28 mouse cellular contexts compared by ENCODE assay signal in genomic region chr14:10006278-10006677, GRCm38 (mm10).
DNase-seq lines count a peak whose midpoint lies in the region; ATAC-seq and TF ChIP-seq lines count a peak whose summit lies in the region.
"Had no signal": no experiment of that assay in that cellular context is flagged by ENCODE, and none has a peak within 500 bp of the region (broad histone marks: within the 10 kb centered on the region; RNA-seq: fewer than 3 reads in every experiment).

No protein-coding gene starts in this region.

- H3K4me2 ChIP-seq in heart, postnatal 0 days (ENCODE audit: low read depth, low read length) = no peak overlapping the region
- H3K4me2 ChIP-seq in embryonic facial prominence, embryonic 14.5 days (ENCODE audit: low read depth, low read length) = no peak overlapping the region
- H3K4me2 ChIP-seq in kidney, embryonic 14.5 days (replicated peaks; ENCODE audit: low read depth, low read length) = no peak overlapping the region
- H3K4me2 ChIP-seq: embryonic facial prominence, embryonic 12.5 days; forebrain, embryonic 12.5 days; heart, embryonic 12.5 days; hindbrain, embryonic 14.5 days; limb, embryonic 12.5 days; liver, embryonic 12.5 days; midbrain, embryonic 15.5 days; neural tube, embryonic 12.5 days; stomach, embryonic 15.5 days had no signal

- 53% methylated on average over 5 of the region's 5 CpGs for WGBS in heart, postnatal 0 days
- WGBS in embryonic facial prominence, embryonic 14.5 days = 40% methylated on average over 5 of the region's 5 CpGs
- whole genome bisulfite sequencing in kidney, embryonic 14.5 days = 45% methylated on average over 5 of the region's 5 CpGs

- no peak for ATAC-seq in heart, postnatal 0 days (ENCODE audit: insufficient read depth, low read depth)
- ATAC-seq in embryonic facial prominence, embryonic 14.5 days (ENCODE audit: low read depth) = no peak
- ATAC-seq in kidney, embryonic 14.5 days (ENCODE audit: low FRiP score, low TSS enrichment) = no peak
- ATAC-seq: liver, embryonic 12.5 days; midbrain, embryonic 15.5 days had no signal

- TF ChIP-seq EP300 in heart, postnatal 0 days (IDR thresholded peaks at IDR 0.05; ENCODE audit: low read depth) = no peak

- no peak overlapping the region for H3K27ac ChIP-seq in heart, postnatal 0 days (ENCODE audit: low read depth)
- H3K27ac ChIP-seq in embryonic facial prominence, embryonic 14.5 days (replicated peaks; ENCODE audit: low read depth, low read length) = no peak overlapping the region
- H3K27ac ChIP-seq in kidney, embryonic 14.5 days (ENCODE audit: low read depth, low read length) = no peak overlapping the region
- H3K27ac ChIP-seq: embryonic facial prominence, embryonic 12.5 days; forebrain, embryonic 12.5 days; hindbrain, embryonic 14.5 days; layer of hippocampus, adult 2 months; limb, embryonic 12.5 days; liver, embryonic 12.5 days; midbrain, embryonic 15.5 days; neural tube, embryonic 12.5 days; stomach, embryonic 15.5 days had no signal

- intact Hi-C loops in heart, postnatal 10 days (cut with DNase I) = no loop called here
- intact Hi-C loops in left cerebral cortex, postnatal 14 days (cut with DNase I) = no loop called here

- H3K9me3 ChIP-seq in heart, postnatal 0 days (replicated peaks; ENCODE audit: control insufficient read depth, low read length) = no peaks in the 10 kb centered on the region
- no peaks in the 10 kb centered on the region for H3K9me3 ChIP-seq in embryonic facial prominence, embryonic 14.5 days (ENCODE audit: control insufficient read depth, low read length)
- no peaks in the 10 kb centered on the region for H3K9me3 ChIP-seq in kidney, embryonic 14.5 days (ENCODE audit: control insufficient read depth, low read length)
- H3K9me3 ChIP-seq: embryonic facial prominence, embryonic 12.5 days; forebrain, embryonic 12.5 days; heart, embryonic 12.5 days; limb, embryonic 12.5 days; liver, embryonic 12.5 days; midbrain, embryonic 15.5 days; neural tube, embryonic 12.5 days; stomach, embryonic 15.5 days had no signal

- H3K27me3 ChIP-seq in heart, postnatal 0 days (ENCODE audit: control insufficient read depth, insufficient read depth, low read length) = no peaks in the 10 kb centered on the region
- H3K27me3 ChIP-seq in embryonic facial prominence, embryonic 14.5 days (replicated peaks; ENCODE audit: control insufficient read depth, insufficient read depth, low read length) = no peaks in the 10 kb centered on the region
- H3K27me3 ChIP-seq in kidney, embryonic 14.5 days (ENCODE audit: control insufficient read depth, insufficient read depth, low read length) = no peaks in the 10 kb centered on the region
- H3K27me3 ChIP-seq: embryonic facial prominence, embryonic 12.5 days; forebrain, embryonic 12.5 days; heart, embryonic 12.5 days; limb, embryonic 12.5 days; liver, embryonic 12.5 days; midbrain, embryonic 15.5 days; neural tube, embryonic 12.5 days; stomach, embryonic 15.5 days had no signal

- H3K4me3 ChIP-seq in heart, postnatal 0 days (ENCODE audit: low read depth, low read length) = no peak overlapping the region
- no peak overlapping the region for H3K4me3 ChIP-seq in embryonic facial prominence, embryonic 14.5 days (ENCODE audit: low read depth, low read length)
- H3K4me3 ChIP-seq in kidney, embryonic 14.5 days (ENCODE audit: low read length) = no peak overlapping the region
- H3K4me3 ChIP-seq: embryonic facial prominence, embryonic 12.5 days; erythroblast, embryonic 14.5 days; forebrain, embryonic 12.5 days; heart, embryonic 12.5 days; layer of hippocampus, adult 2 months; limb, embryonic 12.5 days; liver, embryonic 12.5 days; midbrain, embryonic 15.5 days; neural tube, embryonic 12.5 days; stomach, embryonic 15.5 days had no signal

- H3K4me1 ChIP-seq in heart, postnatal 0 days (ENCODE audit: control insufficient read depth, insufficient read depth) = no peaks in the 10 kb centered on the region
- no peaks in the 10 kb centered on the region for H3K4me1 ChIP-seq in embryonic facial prominence, embryonic 14.5 days (ENCODE audit: control insufficient read depth, insufficient read depth, low read length)
- no peaks in the 10 kb centered on the region for H3K4me1 ChIP-seq in kidney, embryonic 14.5 days (ENCODE audit: control insufficient read depth, insufficient read depth, low read length)
- H3K4me1 ChIP-seq: embryonic facial prominence, embryonic 12.5 days; forebrain, embryonic 12.5 days; heart, embryonic 12.5 days; limb, embryonic 12.5 days; liver, embryonic 12.5 days; neural tube, embryonic 12.5 days; stomach, embryonic 15.5 days had no signal

- H3K9ac ChIP-seq in heart, postnatal 0 days (replicated peaks; ENCODE audit: low read depth, low read length) = no peak overlapping the region
- H3K9ac ChIP-seq in embryonic facial prominence, embryonic 14.5 days (ENCODE audit: low read depth, low read length) = no peak overlapping the region
- H3K9ac ChIP-seq in kidney, embryonic 14.5 days (ENCODE audit: low read depth, low read length) = no peak overlapping the region
- H3K9ac ChIP-seq: embryonic facial prominence, embryonic 12.5 days; forebrain, embryonic 12.5 days; heart, embryonic 12.5 days; hindbrain, embryonic 14.5 days; limb, embryonic 12.5 days; liver, embryonic 12.5 days; midbrain, embryonic 15.5 days; neural tube, embryonic 12.5 days; stomach, embryonic 15.5 days had no signal

- TF ChIP-seq CTCF in heart, postnatal 0 days (IDR thresholded peaks at IDR 0.05; ENCODE audit: low read depth) = no peak

- no peaks in the 10 kb centered on the region for H3K36me3 ChIP-seq in heart, postnatal 0 days (replicated peaks; ENCODE audit: control insufficient read depth, insufficient read depth, low read length)
- no peaks in the 10 kb centered on the region for H3K36me3 ChIP-seq in embryonic facial prominence, embryonic 14.5 days (ENCODE audit: control insufficient read depth, insufficient read depth, low read length)
- no peaks in the 10 kb centered on the region for H3K36me3 ChIP-seq in kidney, embryonic 14.5 days (ENCODE audit: control insufficient read depth, insufficient read depth, low read length)
- H3K36me3 ChIP-seq: embryonic facial prominence, embryonic 12.5 days; forebrain, embryonic 12.5 days; heart, embryonic 12.5 days; limb, embryonic 12.5 days; liver, embryonic 12.5 days; midbrain, embryonic 15.5 days; neural tube, embryonic 12.5 days; stomach, embryonic 15.5 days had no signal

- peak; percentile 24 for DNase-seq in heart, postnatal 0 days (ENCODE audit: low spot score)
- DNase-seq in heart, postnatal 10 days = no peak
- peak; percentile 3 for DNase-seq in ZHBTc4 (ENCODE audit: low read depth, low spot score)
- peak; percentile 76 for DNase-seq in embryonic facial prominence, embryonic 14.5 days (ENCODE audit: low spot score)
- DNase-seq in lung, postnatal 4 days = peak; percentile 14 to 56
- no peak for DNase-seq in left cerebral cortex, postnatal 14 days (ENCODE audit: low spot score in 2 of 2)
- DNase-seq: adrenal gland, postnatal 36 days; cerebellum, adult 11 months; cerebellum, postnatal 10 days; gastrocnemius, postnatal 14 days; heart, adult 18-20 months; heart, postnatal 4 days; kidney, adult 2 months; kidney, postnatal 14 days; retina, postnatal 1 day; thymus, postnatal 25 days had no signal

Comparison
In these comparisons a context has a peak if more than half of its experiments do, and no peak if none do; other contexts are left out.
1. DNase-seq: peak in heart, postnatal 0 days (single experiment), ZHBTc4 (single experiment), embryonic facial prominence, embryonic 14.5 days (single experiment) and lung, postnatal 4 days (2 of 2); none in heart, postnatal 10 days (0 of 2) and left cerebral cortex, postnatal 14 days (0 of 2).